In genomic region chr1:171085718-171086117, GRCm38 (mm10) we compare ENCODE assay signal across 9 mouse cellular contexts. TPM values are rescaled to one million over a fixed set of nuclear protein-coding genes. Genes with fewer than 3 reads are reported as not detected.
DNase-seq lines count a peak whose midpoint lies in the region; ATAC-seq and TF ChIP-seq lines count a peak whose summit lies in the region.
"Had no signal": no experiment of that assay in that cellular context is flagged by ENCODE, and none has a peak within 500 bp of the region (broad histone marks: within the 10 kb centered on the region; RNA-seq: fewer than 3 reads in every experiment).

No protein-coding gene starts in this region.

- peak overlapping the region; percentile 49 to 55 for H3K4me3 ChIP-seq in heart, embryonic 14.5 days (ENCODE audit: control insufficient read depth in 1 of 2, insufficient read depth in 1 of 2, low read depth in 1 of 2, low read length in 2 of 2)
- peak overlapping the region; percentile 58 for H3K4me3 ChIP-seq in hindbrain, embryonic 16.5 days (ENCODE audit: low read length)
- peak overlapping the region; percentile 52 for H3K4me3 ChIP-seq in midbrain, postnatal 0 days (ENCODE audit: low read depth, low read length)

- H3K36me3 ChIP-seq in heart, embryonic 14.5 days (ENCODE audit: control insufficient read depth, insufficient read depth, low read length): no peaks in the 10 kb centered on the region
- H3K36me3 ChIP-seq in hindbrain, embryonic 16.5 days (ENCODE audit: control insufficient read depth, insufficient read depth, low read length): no peaks in the 10 kb centered on the region
- no peaks in the 10 kb centered on the region for H3K36me3 ChIP-seq in midbrain, postnatal 0 days (ENCODE audit: insufficient read depth, low read length)

- no peaks in the 10 kb centered on the region for H3K9me3 ChIP-seq in heart, embryonic 14.5 days (ENCODE audit: control insufficient read depth, low read length)
- H3K9me3 ChIP-seq in hindbrain, embryonic 16.5 days (ENCODE audit: control insufficient read depth, low read length): no peaks in the 10 kb centered on the region
- H3K9me3 ChIP-seq in midbrain, postnatal 0 days (ENCODE audit: low read length): no peaks in the 10 kb centered on the region

- no peak for TF ChIP-seq CTCF in midbrain, postnatal 0 days (IDR thresholded peaks at IDR 0.05)

- peak overlapping the region; percentile 61 for H3K9ac ChIP-seq in heart, embryonic 14.5 days (ENCODE audit: low read length)
- peak overlapping the region; percentile 65 for H3K9ac ChIP-seq in hindbrain, embryonic 16.5 days (ENCODE audit: low read depth, low read length)
- peak overlapping the region; percentile 54 for H3K9ac ChIP-seq in midbrain, postnatal 0 days (replicated peaks; ENCODE audit: low read length, poor library complexity, severe bottlenecking)

- under 1% methylated on average over 26 of the region's 26 CpGs for WGBS in heart, embryonic 14.5 days
- WGBS in hindbrain, embryonic 16.5 days: under 1% methylated on average over 26 of the region's 26 CpGs
- WGBS in midbrain, postnatal 0 days: under 1% methylated on average over 26 of the region's 26 CpGs

- no peak overlapping the region for H3K27ac ChIP-seq in heart, embryonic 14.5 days (replicated peaks in 1 of 2; ENCODE audit: control insufficient read depth in 1 of 2, insufficient read depth in 1 of 2, low read depth in 2 of 2, low read length in 2 of 2)
- no peak overlapping the region for H3K27ac ChIP-seq in hindbrain, embryonic 16.5 days (ENCODE audit: low read depth, low read length)
- no peak overlapping the region for H3K27ac ChIP-seq in midbrain, postnatal 0 days (ENCODE audit: low read depth, low read length)

- no peak for DNase-seq in heart, postnatal 14 days
- peak; percentile 57 for DNase-seq in embryo, embryonic 11 days
- DNase-seq in midbrain, postnatal 0 days (ENCODE audit: low spot score): no peak
- no peak for DNase-seq in cerebellum, adult 9-11 months
- no peak for DNase-seq in lung, postnatal 36 days
- DNase-seq: spleen, adult 18-20 months had no signal

- H3K4me1 ChIP-seq in heart, embryonic 14.5 days (ENCODE audit: control insufficient read depth in 2 of 2, insufficient read depth in 2 of 2, low read length in 2 of 2): peaks cover 0 to 7% of the 10 kb centered on the region in 2 experiments; a peak in 1 of 4 replicates
- no peaks in the 10 kb centered on the region for H3K4me1 ChIP-seq in hindbrain, embryonic 16.5 days (ENCODE audit: control insufficient read depth, insufficient read depth, low read depth, low read length)
- H3K4me1 ChIP-seq in midbrain, postnatal 0 days (ENCODE audit: insufficient read depth, low read length): no peaks in the 10 kb centered on the region

- intact Hi-C loops in heart, postnatal 14 days (cut with DNase I): no loop called here

- H3K4me2 ChIP-seq in heart, embryonic 14.5 days (ENCODE audit: low read length): peak overlapping the region; percentile 83
- peak overlapping the region; percentile 82 for H3K4me2 ChIP-seq in hindbrain, embryonic 16.5 days (ENCODE audit: low read length)
- peak overlapping the region; percentile 74 for H3K4me2 ChIP-seq in midbrain, postnatal 0 days (ENCODE audit: low read depth, low read length, poor library complexity, severe bottlenecking)

- peaks cover 17% of the 10 kb centered on the region for H3K27me3 ChIP-seq in heart, embryonic 14.5 days (ENCODE audit: control insufficient read depth, insufficient read depth, low read length)
- peaks cover 7% of the 10 kb centered on the region for H3K27me3 ChIP-seq in hindbrain, embryonic 16.5 days (replicated peaks; ENCODE audit: control insufficient read depth, insufficient read depth, low read length)
- H3K27me3 ChIP-seq in midbrain, postnatal 0 days (ENCODE audit: insufficient read depth, low read length): 0 out of 2 replicates have a peak, but pooled peaks cover 4% of the 10 kb centered on the region

- no peak for ATAC-seq in heart, embryonic 14.5 days (ENCODE audit: insufficient number of reproducible peaks, insufficient read depth, low FRiP score, low read depth)
- ATAC-seq in hindbrain, embryonic 16.5 days: no peak
- no peak for ATAC-seq in midbrain, postnatal 0 days (ENCODE audit: low FRiP score)
- no peak for ATAC-seq in inflammation-experienced regulatory T-cells, adult 6 months

RNA-seq across cellular contexts. Expression of gene Fcgr3, which starts 21.0 kb away (rescaled TPM):
- polyA plus RNA-seq in heart, embryonic 14.5 days (2014; fragmentation: Nextera tagmentation; extraction: Ambion mirVana): 9.7 and 9.8 TPM in 2 replicates
- total RNA-seq in heart, postnatal 14 days (2021): 10 to 100 TPM; 11.8 to 11.9 TPM
- polyA plus RNA-seq in hindbrain, embryonic 16.5 days (2015; fragmentation: Nextera tagmentation; extraction: Ambion mirVana): 9.8 and 11.5 TPM in 2 replicates
- total RNA-seq in midbrain, postnatal 0 days (2014; rRNA removed): 18.1 and 19.8 TPM in 2 replicates
- polyA plus RNA-seq in midbrain, postnatal 0 days (2015; fragmentation: Nextera tagmentation; extraction: Ambion mirVana): 12.8 and 14.2 TPM in 2 replicates
- polyA plus RNA-seq in inflammation-experienced regulatory T-cells, adult 6 months (2017; shearing (Covaris generic)): 1 to 10 TPM in 1 of 3 experiments, under 1 TPM in 1, not detected in 1; 0.98 to 1.5 TPM

RNA-seq across cellular contexts. Expression of gene Cfap126, which starts 28.0 kb away (rescaled TPM):
- 3.0 and 4.7 TPM in 2 replicates for polyA plus RNA-seq in heart, embryonic 14.5 days (2014; fragmentation: Nextera tagmentation; extraction: Ambion mirVana)
- total RNA-seq in heart, postnatal 14 days (2021): 1 to 10 TPM in 1 of 2 experiments, under 1 TPM in 1; 1.00 to 2.1 TPM
- polyA plus RNA-seq in hindbrain, embryonic 16.5 days (2015; fragmentation: Nextera tagmentation; extraction: Ambion mirVana): 11.6 and 11.8 TPM in 2 replicates
- total RNA-seq in midbrain, postnatal 0 days (2014; rRNA removed): 0.38 and 1.5 TPM in 2 replicates
- polyA plus RNA-seq in midbrain, postnatal 0 days (2015; fragmentation: Nextera tagmentation; extraction: Ambion mirVana): 6.0 and 8.1 TPM in 2 replicates
- polyA plus RNA-seq in inflammation-experienced regulatory T-cells, adult 6 months (2017; shearing (Covaris generic)): 1 to 10 TPM; 3.2 to 7.6 (median 6.6) TPM
